Mouse (Mus musculus) left cerebral cortex, adult 11 months (tissue): ENCODE results near the gene Nae1.
"Not testable (repeated sequence)": the region's sequence is repeated elsewhere in the genome, so short reads cannot be mapped to it uniquely, and the experiment has no call there.

Experiments used
- DNase-seq: peaks from one replicate; pipeline ENCODE4 v3.0.0; 2022; ENCODE audit warnings: low spot score

Nae1 gene

GRCm38 (mm10) chr8:104533971-104534778, at the start of gene Nae1, which contains the start of gene Car7:
TSS of gene Nae1 (minus strand) at chr8:104534637.
TSS of gene Car7 (plus strand) at chr8:104534689.
- DNase-seq, result peak; percentile 90

GRCm38 (mm10) chr8:104577606-104578005, 43.2 kb upstream of the Nae1 start:
- DNase-seq, result not testable (repeated sequence)

GRCm38 (mm10) chr8:104576820-104577219, 42.4 kb upstream of the Nae1 start:
- no peak for DNase-seq

- peak; percentile 66 for DNase-seq
These were observed 36.3 kb upstream of the Nae1 start for GRCm38 (mm10) chr8:104570436-104571343.

GRCm38 (mm10) chr8:104569559-104569958, 35.1 kb upstream of the Nae1 start:
- no peak for DNase-seq

- DNase-seq, result no peak
These were observed 31.0 kb upstream of the Nae1 start for GRCm38 (mm10) chr8:104565457-104565798.

GRCm38 (mm10) chr8:104564633-104565456, 30.4 kb upstream of the Nae1 start:
- peak; percentile 82 for DNase-seq

GRCm38 (mm10) chr8:104560731-104561130, 26.3 kb upstream of the Nae1 start:
- no peak for DNase-seq

GRCm38 (mm10) chr8:104557226-104557625, 22.8 kb upstream of the Nae1 start:
- DNase-seq, result no peak

- no peak for DNase-seq
These were observed 20.8 kb upstream of the Nae1 start for GRCm38 (mm10) chr8:104555191-104555590.

- no peak for DNase-seq
These were observed 9.1 kb upstream of the Nae1 start for GRCm38 (mm10) chr8:104543440-104544045.

- peak; percentile 61 for DNase-seq
These were observed 7.7 kb upstream of the Nae1 start for GRCm38 (mm10) chr8:104542160-104542559.

GRCm38 (mm10) chr8:104541515-104541880, 7.1 kb upstream of the Nae1 start:
- no peak for DNase-seq

GRCm38 (mm10) chr8:104540710-104541514, 6.5 kb upstream of the Nae1 start:
- DNase-seq, result no peak

GRCm38 (mm10) chr8:104540238-104540637, 5.8 kb upstream of the Nae1 start:
- DNase-seq, result no peak

- DNase-seq, result no peak
These were observed 5.1 kb upstream of the Nae1 start for GRCm38 (mm10) chr8:104539566-104539965.

- DNase-seq, result no peak
These were observed 4.5 kb upstream of the Nae1 start for GRCm38 (mm10) chr8:104538896-104539295.

GRCm38 (mm10) chr8:104536028-104536427, 1.6 kb upstream of the Nae1 start:
- DNase-seq, result no peak

- no peak for DNase-seq
These were observed 941 bp upstream of the Nae1 start for GRCm38 (mm10) chr8:104535378-104535777.

- no peak for DNase-seq
These were observed 323 bp upstream of the Nae1 start for GRCm38 (mm10) chr8:104534779-104535141.

- DNase-seq, result no peak
These were observed 886 bp downstream of the Nae1 start for GRCm38 (mm10) chr8:104533551-104533950.
